Mouse (Mus musculus): ENCODE results near the gene Vmn2r90. TPM values are rescaled to one million over a fixed set of nuclear protein-coding genes. Genes with fewer than 3 reads are reported as not detected.

The Vmn2r90 gene
- not detected in 2 replicates for polyA plus RNA-seq (2012; rRNA removed; ENCODE audit: low replicate concordance)

GRCm38 (mm10) chr17:17703447-17703846, at the start of gene Vmn2r90:
Gene Vmn2r90 (plus strand): TSS chr17:17703747.

Other genes starting within 250 kb of the Vmn2r90 start
- 1.00 and 1.9 TPM in 2 replicates for gene Lnpep, start 78.7 kb upstream of the Vmn2r90 start, polyA plus RNA-seq (2012; rRNA removed; ENCODE audit: low replicate concordance)
- gene Spaca6, start 123.4 kb downstream of the Vmn2r90 start, polyA plus RNA-seq (2012; rRNA removed; ENCODE audit: low replicate concordance), result 3.9 and 13.0 TPM in 2 replicates
- 0.19 TPM in 1 of 2 replicates, not detected in the other for gene Has1, start 151.5 kb downstream of the Vmn2r90 start, polyA plus RNA-seq (2012; rRNA removed; ENCODE audit: low replicate concordance)
- 0.13 TPM in 1 of 2 replicates, not detected in the other for gene Fpr1, start 180.2 kb downstream of the Vmn2r90 start, polyA plus RNA-seq (2012; rRNA removed; ENCODE audit: low replicate concordance)
- 0.31 TPM in 1 of 2 replicates, not detected in the other for gene Fpr2, start 184.1 kb downstream of the Vmn2r90 start, polyA plus RNA-seq (2012; rRNA removed; ENCODE audit: low replicate concordance)
- not detected in 2 replicates for gene Fpr3, start 184.1 kb downstream of the Vmn2r90 start, polyA plus RNA-seq (2012; rRNA removed; ENCODE audit: low replicate concordance)

Data from duodenum, adult 2 months (tissue).